Mouse (Mus musculus): ENCODE measurements around the gene Lrrc41. TPM values are rescaled to one million over a fixed set of nuclear protein-coding genes. Genes with fewer than 3 reads are reported as not detected.

The Lrrc41 gene
- polyA plus RNA-seq, 1 experiment from 2014 or later = 72.1 TPM

DNA sequence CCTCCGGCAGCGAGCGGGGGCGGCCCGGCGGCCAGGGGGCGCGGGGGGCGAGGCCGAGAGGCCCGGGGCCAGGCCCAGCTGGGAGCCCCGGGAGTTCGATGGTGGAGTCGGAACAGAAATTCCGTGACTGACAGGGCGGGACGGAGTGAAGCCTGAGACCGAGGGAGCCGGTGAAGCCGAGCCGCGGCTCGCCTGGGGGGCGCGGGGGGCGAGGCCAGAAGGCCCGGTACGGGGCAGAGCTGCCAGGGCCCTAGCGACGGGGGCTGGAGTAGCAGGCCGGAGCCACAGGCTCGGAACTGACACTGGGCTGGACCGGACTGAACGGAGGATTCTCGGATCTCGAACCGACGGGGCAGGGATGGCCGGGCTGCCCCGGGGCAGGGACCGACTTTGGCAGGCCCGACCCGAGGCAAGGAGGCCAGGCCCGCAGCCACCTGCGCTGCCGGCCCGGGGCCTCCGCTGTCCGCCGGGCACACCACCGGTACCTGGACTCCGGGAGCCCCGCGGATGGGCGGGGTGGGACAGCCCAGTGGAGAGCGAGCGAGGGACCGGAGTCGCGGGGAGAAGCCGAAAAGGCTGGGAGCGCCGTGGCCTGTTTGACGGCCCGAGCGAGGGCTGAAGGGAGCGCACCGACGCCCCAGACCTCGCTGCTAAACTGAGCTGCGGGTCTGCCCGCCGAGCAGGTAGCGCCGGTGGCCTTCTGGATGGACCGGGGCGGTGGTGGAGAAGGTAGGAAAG is 731 bp downstream of the Lrrc41 start:
- Histone ChIP-seq H3K9me3 (ENCODE audit: control insufficient read depth, low read length) (no peaks in the 10 kb centered on the region), H3K27me3 (replicated peaks; ENCODE audit: control insufficient read depth, insufficient read depth, low read length) (no peaks in the 10 kb centered on the region), H3K27ac (ENCODE audit: low read depth, low read length) (peak overlapping the region; percentile 93), H3K4me2 (ENCODE audit: low read length) (peak overlapping the region; percentile 93), H3K4me3 (ENCODE audit: low read length) (peak overlapping the region; percentile 95), H3K4me1 (ENCODE audit: control insufficient read depth, insufficient read depth, low read depth, low read length) (peaks cover 32% of the 10 kb centered on the region), H3K9ac (ENCODE audit: low read depth, low read length) (peak overlapping the region; percentile 98), H3K36me3 (ENCODE audit: control insufficient read depth, insufficient read depth, low read length) (peaks cover 3% of the 10 kb centered on the region; the same call in 1 of the 2 replicates)
- under 1% methylated on average over 70 of the region's 77 CpGs for WGBS
- ATAC-seq = peak; percentile 69

DNA sequence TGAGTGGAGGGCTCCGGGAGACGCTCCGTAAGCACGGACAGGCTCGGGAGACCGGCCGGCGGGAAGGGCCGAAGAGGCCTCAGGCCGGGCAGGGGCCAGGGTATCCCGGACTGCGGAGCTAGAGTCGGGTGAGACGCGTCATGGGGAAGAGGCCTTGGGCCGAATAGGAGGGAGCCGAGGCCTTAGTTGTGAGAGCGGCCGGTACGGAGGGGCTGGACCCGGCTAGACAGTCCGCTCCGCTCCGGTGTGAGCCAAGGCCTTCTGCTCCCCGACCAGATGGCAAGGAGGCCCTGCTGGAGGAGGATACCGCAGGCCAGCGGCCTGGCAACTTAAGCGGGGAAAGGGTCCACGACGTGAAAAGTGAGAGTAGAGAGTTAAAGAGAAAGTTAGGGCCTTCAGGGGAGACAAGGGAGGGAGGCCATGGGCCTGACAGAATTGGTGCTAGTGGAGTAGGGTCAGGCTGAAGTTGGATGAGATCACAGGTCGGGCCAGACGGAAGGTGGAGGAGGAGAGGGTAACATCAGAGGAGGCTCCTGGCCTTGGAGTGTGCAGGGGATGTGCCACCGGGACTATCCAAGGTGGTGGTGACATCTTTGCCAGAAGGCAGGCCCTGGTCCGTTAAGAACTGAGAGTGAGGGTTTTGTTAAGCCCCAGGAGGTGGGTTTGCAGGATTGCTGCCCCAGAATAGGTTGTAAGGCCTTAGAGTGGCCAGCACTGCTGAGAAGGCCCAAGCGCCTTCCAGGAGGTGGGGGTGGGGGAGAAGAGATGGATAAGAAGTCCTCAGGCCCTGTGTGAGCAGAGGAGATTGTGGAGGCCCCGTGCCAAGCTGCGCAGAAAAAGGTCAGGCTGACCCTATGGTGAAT is 1.5 kb downstream of the Lrrc41 start:
- Histone ChIP-seq H3K4me3 (ENCODE audit: low read length) (peak overlapping the region; percentile 95), H3K9me3 (ENCODE audit: control insufficient read depth, low read length) (no peaks in the 10 kb centered on the region), H3K36me3 (ENCODE audit: control insufficient read depth, insufficient read depth, low read length) (peaks cover 9% of the 10 kb centered on the region), H3K4me2 (ENCODE audit: low read length) (peak overlapping the region; percentile 93), H3K27me3 (replicated peaks; ENCODE audit: control insufficient read depth, insufficient read depth, low read length) (no peaks in the 10 kb centered on the region), H3K9ac (ENCODE audit: low read depth, low read length) (peak overlapping the region; percentile 98), H3K27ac (ENCODE audit: low read depth, low read length) (peak overlapping the region; percentile 93), H3K4me1 (ENCODE audit: control insufficient read depth, insufficient read depth, low read depth, low read length) (peaks cover 32% of the 10 kb centered on the region)
- 2% methylated on average over 37 of the region's 37 CpGs for WGBS
- peak; percentile 4; the same call in 1 of the 2 replicates for ATAC-seq

GRCm38 (mm10) chr4:116077240-116078095 is 2.4 kb downstream of the Lrrc41 start:
- Histone ChIP-seq H3K4me1 (ENCODE audit: control insufficient read depth, insufficient read depth, low read depth, low read length) (peaks cover 29% of the 10 kb centered on the region), H3K27ac (ENCODE audit: low read depth, low read length) (peak overlapping the region; percentile 93), H3K27me3 (replicated peaks; ENCODE audit: control insufficient read depth, insufficient read depth, low read length) (no peaks in the 10 kb centered on the region), H3K4me3 (ENCODE audit: low read length) (peak overlapping the region; percentile 95), H3K9me3 (ENCODE audit: control insufficient read depth, low read length) (no peaks in the 10 kb centered on the region), H3K36me3 (ENCODE audit: control insufficient read depth, insufficient read depth, low read length) (peaks cover 11% of the 10 kb centered on the region), H3K4me2 (ENCODE audit: low read length) (peak overlapping the region; percentile 93), H3K9ac (ENCODE audit: low read depth, low read length) (peak overlapping the region; percentile 98)
- WGBS = 70% methylated on average over 3 of the region's 3 CpGs
- ATAC-seq = no peak

GRCm38 (mm10) chr4:116088510-116089249 is 13.6 kb downstream of the Lrrc41 start:
- WGBS = 84% methylated on average over 23 of the region's 23 CpGs

GRCm38 (mm10) chr4:116096291-116096690 is 21.2 kb downstream of the Lrrc41 start:
- no peak overlapping the region for H3K4me3 ChIP-seq (ENCODE audit: low read length)
- 90% methylated on average over 10 of the region's 10 CpGs for WGBS
- H3K9ac ChIP-seq (ENCODE audit: low read depth, low read length) = no peak overlapping the region
- H3K4me2 ChIP-seq (ENCODE audit: low read length) = no peak overlapping the region
- no peaks in the 10 kb centered on the region for H3K27me3 ChIP-seq (replicated peaks; ENCODE audit: control insufficient read depth, insufficient read depth, low read length)
- H3K36me3 ChIP-seq (ENCODE audit: control insufficient read depth, insufficient read depth, low read length) = peaks cover 68% of the 10 kb centered on the region
- H3K27ac ChIP-seq (ENCODE audit: low read depth, low read length) = no peak overlapping the region
- no peaks in the 10 kb centered on the region for H3K4me1 ChIP-seq (ENCODE audit: control insufficient read depth, insufficient read depth, low read depth, low read length)
- H3K9me3 ChIP-seq (ENCODE audit: control insufficient read depth, low read length) = no peaks in the 10 kb centered on the region
- ATAC-seq = no peak

More at GRCm38 (mm10) chr4:116088510-116089249, 13.6 kb downstream of the Lrrc41 start:
- Histone ChIP-seq H3K27me3 (replicated peaks; ENCODE audit: control insufficient read depth, insufficient read depth, low read length) (no peaks in the 10 kb centered on the region), H3K27ac (ENCODE audit: low read depth, low read length) (no peak overlapping the region), H3K36me3 (ENCODE audit: control insufficient read depth, insufficient read depth, low read length) (peaks cover 57% of the 10 kb centered on the region), H3K9me3 (ENCODE audit: control insufficient read depth, low read length) (no peaks in the 10 kb centered on the region), H3K4me1 (ENCODE audit: control insufficient read depth, insufficient read depth, low read depth, low read length) (no peaks in the 10 kb centered on the region), H3K9ac (ENCODE audit: low read depth, low read length) (no peak overlapping the region), H3K4me3 (ENCODE audit: low read length) (no peak overlapping the region), H3K4me2 (ENCODE audit: low read length) (no peak overlapping the region)
- no peak for ATAC-seq

DNA sequence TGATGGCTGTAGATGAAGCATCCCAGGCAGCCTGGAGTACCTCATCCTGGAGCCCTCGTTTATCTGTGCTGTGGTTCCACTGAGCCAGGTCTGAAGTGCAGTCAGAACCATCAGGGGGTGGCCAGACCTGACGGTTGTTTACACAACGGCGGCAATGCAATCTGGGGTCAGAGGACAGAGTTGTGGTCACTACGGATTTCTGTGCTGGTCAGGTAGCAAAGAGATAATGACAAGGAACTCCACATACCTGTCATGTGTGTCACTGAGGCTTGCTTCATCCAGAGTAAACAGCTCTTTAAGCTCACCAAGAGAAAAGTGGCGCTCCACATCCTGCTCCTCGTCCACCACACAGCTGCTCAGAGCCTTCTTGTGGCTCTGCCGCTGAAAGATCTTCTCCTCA is 22.1 kb downstream of the Lrrc41 start:
- no peak overlapping the region for H3K27ac ChIP-seq (ENCODE audit: low read depth, low read length)
- H3K4me3 ChIP-seq (ENCODE audit: low read length) = no peak overlapping the region
- H3K9ac ChIP-seq (ENCODE audit: low read depth, low read length) = no peak overlapping the region
- no peaks in the 10 kb centered on the region for H3K9me3 ChIP-seq (ENCODE audit: control insufficient read depth, low read length)
- ATAC-seq = no peak
- H3K27me3 ChIP-seq (replicated peaks; ENCODE audit: control insufficient read depth, insufficient read depth, low read length) = no peaks in the 10 kb centered on the region
- H3K4me1 ChIP-seq (ENCODE audit: control insufficient read depth, insufficient read depth, low read depth, low read length) = no peaks in the 10 kb centered on the region
- H3K4me2 ChIP-seq (ENCODE audit: low read length) = no peak overlapping the region
- peaks cover 60% of the 10 kb centered on the region for H3K36me3 ChIP-seq (ENCODE audit: control insufficient read depth, insufficient read depth, low read length)
- WGBS = 86% methylated on average over 8 of the region's 8 CpGs

DNA sequence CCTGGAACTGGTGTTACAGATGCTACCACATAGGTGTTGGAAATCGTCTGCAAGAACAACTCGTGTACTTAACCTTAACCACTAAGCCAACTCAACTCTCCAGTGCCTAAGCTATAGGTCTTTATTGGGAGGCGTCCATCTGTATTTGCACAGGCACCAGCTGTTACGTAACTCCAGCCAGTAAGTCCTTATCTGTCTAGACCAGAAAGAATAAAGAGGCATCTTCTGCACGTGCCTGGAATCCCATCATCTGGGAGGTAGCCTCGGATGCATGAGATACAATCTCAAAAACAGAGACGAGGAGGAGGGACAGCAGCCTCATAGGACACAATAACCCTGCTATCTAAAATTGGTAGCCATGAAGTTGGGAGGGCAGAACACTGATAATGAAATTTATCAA is 25.9 kb downstream of the Lrrc41 start:
- H3K4me2 ChIP-seq (ENCODE audit: low read length) = no peak overlapping the region
- ATAC-seq = no peak
- peaks cover 35% of the 10 kb centered on the region for H3K36me3 ChIP-seq (ENCODE audit: control insufficient read depth, insufficient read depth, low read length)
- no peak overlapping the region for H3K27ac ChIP-seq (ENCODE audit: low read depth, low read length)
- no peak overlapping the region for H3K4me3 ChIP-seq (ENCODE audit: low read length)
- H3K4me1 ChIP-seq (ENCODE audit: control insufficient read depth, insufficient read depth, low read depth, low read length) = no peaks in the 10 kb centered on the region
- H3K9ac ChIP-seq (ENCODE audit: low read depth, low read length) = no peak overlapping the region
- H3K27me3 ChIP-seq (replicated peaks; ENCODE audit: control insufficient read depth, insufficient read depth, low read length) = no peaks in the 10 kb centered on the region
- WGBS = 86% methylated on average over 7 of the region's 7 CpGs
- H3K9me3 ChIP-seq (ENCODE audit: control insufficient read depth, low read length) = no peaks in the 10 kb centered on the region

DNA sequence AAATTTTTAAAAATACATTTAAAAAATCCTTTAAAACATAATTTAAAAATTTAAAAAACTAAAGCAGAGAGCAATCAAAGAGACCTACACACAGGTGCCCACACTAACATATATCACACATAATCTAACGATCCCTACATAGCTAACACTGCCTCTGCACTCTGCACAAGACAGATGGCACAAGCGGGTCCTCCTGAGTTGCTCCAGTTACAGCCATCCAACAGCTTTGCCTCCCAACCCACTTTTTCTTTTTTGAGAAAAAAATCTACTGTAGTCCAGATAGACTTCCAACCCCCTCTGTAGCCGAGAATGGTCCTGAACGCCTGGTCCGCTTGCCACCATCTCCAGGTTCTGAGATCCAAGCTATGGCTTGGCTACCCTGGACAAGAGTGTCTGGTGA is 30.2 kb downstream of the Lrrc41 start:
- no peaks in the 10 kb centered on the region for H3K9me3 ChIP-seq (ENCODE audit: control insufficient read depth, low read length)
- H3K4me2 ChIP-seq (ENCODE audit: low read length) = no peak overlapping the region
- 0 out of 2 replicates have a peak, but pooled peaks cover 2% of the 10 kb centered on the region for H3K36me3 ChIP-seq (ENCODE audit: control insufficient read depth, insufficient read depth, low read length)
- no peaks in the 10 kb centered on the region for H3K27me3 ChIP-seq (replicated peaks; ENCODE audit: control insufficient read depth, insufficient read depth, low read length)
- no peak overlapping the region for H3K27ac ChIP-seq (ENCODE audit: low read depth, low read length)
- H3K4me3 ChIP-seq (ENCODE audit: low read length) = no peak overlapping the region
- no peak overlapping the region for H3K9ac ChIP-seq (ENCODE audit: low read depth, low read length)
- ATAC-seq = no peak
- WGBS = 95% methylated on average over 5 of the region's 5 CpGs
- no peaks in the 10 kb centered on the region for H3K4me1 ChIP-seq (ENCODE audit: control insufficient read depth, insufficient read depth, low read depth, low read length)

Measured in hindbrain, embryonic 16.5 days (tissue).